Mouse (Mus musculus): ENCODE measurements around the gene P3h3. TPM values are rescaled to one million over a fixed set of nuclear protein-coding genes. Genes with fewer than 3 reads are reported as not detected.

P3h3 gene
- polyA plus RNA-seq, 1 experiment from 2014 or later, result 49.5 TPM

DNA sequence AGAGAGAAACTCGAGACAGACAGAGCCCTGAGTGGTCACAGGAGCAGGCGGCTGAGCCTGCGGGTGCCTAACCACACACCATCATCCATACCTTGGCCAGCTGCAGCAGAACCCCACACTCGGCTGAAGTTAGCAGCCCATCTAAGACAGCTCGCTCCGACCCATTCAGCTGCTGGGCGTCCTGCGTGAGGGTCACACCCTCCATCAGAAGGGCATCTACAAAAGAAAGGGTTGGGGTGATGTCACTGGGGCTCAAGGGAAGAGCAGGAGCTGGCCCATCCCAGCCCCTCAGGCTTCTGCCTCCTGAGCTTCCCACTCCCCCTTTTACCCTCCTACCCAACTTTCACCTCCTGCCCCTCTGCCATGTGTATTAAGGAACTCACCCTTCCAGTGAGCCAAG, 7.0 kb downstream of the P3h3 start:
- no peak overlapping the region for H3K4me2 ChIP-seq (ENCODE audit: low read depth, low read length)
- no peak for ATAC-seq (ENCODE audit: low read depth)
- H3K4me3 ChIP-seq (ENCODE audit: low read depth, low read length), result no peak overlapping the region
- WGBS, result 44% methylated on average over 8 of the region's 8 CpGs
- H3K9me3 ChIP-seq (ENCODE audit: control insufficient read depth, low read length), result no peaks in the 10 kb centered on the region
- no peaks in the 10 kb centered on the region for H3K4me1 ChIP-seq (ENCODE audit: control insufficient read depth, insufficient read depth, low read length)
- H3K36me3 ChIP-seq (ENCODE audit: control insufficient read depth, insufficient read depth, low read length), result peaks cover 67% of the 10 kb centered on the region
- H3K27ac ChIP-seq (replicated peaks; ENCODE audit: low read depth, low read length), result no peak overlapping the region
- no peak for DNase-seq (ENCODE audit: low spot score)
- H3K27me3 ChIP-seq (replicated peaks; ENCODE audit: control insufficient read depth, insufficient read depth, low read length), result no peaks in the 10 kb centered on the region
- H3K9ac ChIP-seq (ENCODE audit: low read depth, low read length), result no peak overlapping the region

DNA sequence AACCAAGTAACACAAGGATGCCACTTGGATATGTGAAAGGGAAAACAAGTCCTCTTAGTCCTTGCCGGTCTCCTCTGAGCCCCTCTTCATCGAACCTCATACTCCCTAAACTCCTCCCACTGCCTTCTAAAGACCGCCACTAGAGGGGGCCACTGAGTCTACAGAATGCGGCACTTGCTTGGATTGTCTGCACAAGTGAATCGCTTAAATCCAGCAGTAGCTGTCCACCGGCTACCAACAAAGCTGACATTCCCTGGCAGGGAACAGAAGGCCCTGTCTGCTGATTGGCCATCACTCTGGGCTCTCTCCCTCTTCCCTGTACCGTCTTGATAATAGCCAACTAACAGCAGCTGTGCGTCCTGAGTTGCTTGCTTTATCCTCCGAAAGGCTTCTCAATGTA, 10.2 kb downstream of the P3h3 start:
- Histone ChIP-seq H3K4me3 (ENCODE audit: low read depth, low read length) (no peak overlapping the region), H3K4me2 (ENCODE audit: low read depth, low read length) (no peak overlapping the region), H3K27ac (replicated peaks; ENCODE audit: low read depth, low read length) (no peak overlapping the region), H3K4me1 (ENCODE audit: control insufficient read depth, insufficient read depth, low read length) (no peaks in the 10 kb centered on the region), H3K27me3 (replicated peaks; ENCODE audit: control insufficient read depth, insufficient read depth, low read length) (no peaks in the 10 kb centered on the region), H3K9ac (ENCODE audit: low read depth, low read length) (no peak overlapping the region), H3K9me3 (ENCODE audit: control insufficient read depth, low read length) (no peaks in the 10 kb centered on the region), H3K36me3 (ENCODE audit: control insufficient read depth, insufficient read depth, low read length) (peaks cover 61% of the 10 kb centered on the region)
- DNase-seq (ENCODE audit: low spot score) (peak; percentile 93), ATAC-seq (ENCODE audit: low read depth) (peak; percentile 82)
- 9% methylated on average over 9 of the region's 9 CpGs for WGBS

DNA sequence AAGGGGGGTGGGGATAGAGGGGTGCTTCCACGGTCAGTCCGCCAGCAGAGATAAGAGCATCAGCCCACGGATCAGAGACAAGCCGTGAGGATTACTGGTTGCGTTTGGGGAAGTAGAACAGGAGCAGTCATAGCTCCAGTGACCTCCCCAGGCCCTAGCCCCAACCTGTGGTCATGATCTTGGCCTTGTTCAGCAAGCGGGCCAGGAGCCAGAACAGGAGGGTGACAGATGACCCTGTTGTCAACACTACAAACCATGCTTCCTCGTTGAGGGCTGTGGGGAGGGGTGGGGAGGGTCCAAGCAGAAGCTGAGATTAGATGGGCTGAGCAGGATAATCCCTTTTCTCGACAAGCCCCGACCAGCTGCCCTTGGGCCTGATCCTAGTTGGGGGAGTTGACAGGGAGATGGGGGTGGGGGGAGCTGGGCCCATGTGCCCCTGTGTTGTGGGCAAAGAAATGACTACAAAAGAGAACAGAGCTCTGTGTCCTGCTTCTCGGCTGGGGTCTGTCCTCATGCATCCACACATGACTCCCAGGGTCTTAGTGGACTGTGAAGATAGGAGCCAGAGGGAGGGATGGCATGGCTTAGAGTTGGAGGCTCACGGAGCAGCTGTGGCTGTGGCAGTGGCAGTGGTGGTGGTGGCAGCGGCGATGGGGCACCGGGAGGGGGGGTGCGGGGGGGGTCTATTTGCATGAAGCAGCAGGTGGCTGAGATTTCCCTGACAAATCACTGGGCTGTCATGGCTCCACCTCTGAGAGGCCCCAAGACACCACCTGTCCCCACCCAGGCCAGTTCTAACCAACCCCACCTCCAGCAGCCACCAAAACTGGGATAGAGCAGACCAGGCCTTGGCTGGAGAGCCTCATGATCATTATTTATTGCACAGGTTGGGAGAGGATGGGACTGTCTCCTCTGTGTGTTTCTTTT, 17.0 kb downstream of the P3h3 start, which contains the start of gene Gnb3:
Gnb3 (minus strand) TSS at position 35 of the 927 bp plus-strand sequence.
- Histone ChIP-seq H3K9ac (ENCODE audit: low read depth, low read length) (peak within 1 kb of the TSS; percentile 35), H3K27me3 (replicated peaks; ENCODE audit: control insufficient read depth, insufficient read depth, low read length) (no peaks in the 10 kb centered on the region), H3K4me3 (ENCODE audit: low read depth, low read length) (no peak within 1 kb of the TSS), H3K4me2 (ENCODE audit: low read depth, low read length) (0 out of 2 replicates have a peak within 1 kb of the TSS, but pooled peaks have one; percentile 6), H3K4me1 (ENCODE audit: control insufficient read depth, insufficient read depth, low read length) (peaks cover 7% of the 10 kb centered on the region; the same call in 1 of the 2 replicates), H3K9me3 (ENCODE audit: control insufficient read depth, low read length) (no peaks in the 10 kb centered on the region), H3K27ac (replicated peaks; ENCODE audit: low read depth, low read length) (0 out of 2 replicates have a peak within 1 kb of the TSS, but pooled peaks have one; percentile 17), H3K36me3 (ENCODE audit: control insufficient read depth, insufficient read depth, low read length) (peaks cover 35% of the 10 kb centered on the region)
- ATAC-seq (ENCODE audit: low read depth) (peak; percentile 53), DNase-seq (ENCODE audit: low spot score) (peak; percentile 41)
- 25% methylated on average over 13 of the region's 15 CpGs for WGBS

- H3K36me3 ChIP-seq (ENCODE audit: control insufficient read depth, insufficient read depth, low read length), result peaks cover 28% of the 10 kb centered on the region
- H3K4me2 ChIP-seq (ENCODE audit: low read depth, low read length), result 0 out of 2 replicates have a peak overlapping the region, but pooled peaks have one; percentile 6
- peaks cover 7% of the 10 kb centered on the region; the same call in 1 of the 2 replicates for H3K4me1 ChIP-seq (ENCODE audit: control insufficient read depth, insufficient read depth, low read length)
- ATAC-seq (ENCODE audit: low read depth) (peak; percentile 16; the same call in 1 of the 2 replicates), DNase-seq (ENCODE audit: low spot score) (peak; percentile 26)
- H3K9me3 ChIP-seq (ENCODE audit: control insufficient read depth, low read length), result no peaks in the 10 kb centered on the region
- H3K27me3 ChIP-seq (replicated peaks; ENCODE audit: control insufficient read depth, insufficient read depth, low read length), result no peaks in the 10 kb centered on the region
- H3K4me3 ChIP-seq (ENCODE audit: low read depth, low read length), result no peak overlapping the region
- 11% methylated on average over 8 of the region's 8 CpGs for WGBS
- peak overlapping the region; percentile 35 for H3K9ac ChIP-seq (ENCODE audit: low read depth, low read length)
- 0 out of 2 replicates have a peak overlapping the region, but pooled peaks have one; percentile 17 for H3K27ac ChIP-seq (replicated peaks; ENCODE audit: low read depth, low read length)
Measured at GRCm38 (mm10) chr6:124839805-124840204, 17.7 kb downstream of the P3h3 start.

DNA sequence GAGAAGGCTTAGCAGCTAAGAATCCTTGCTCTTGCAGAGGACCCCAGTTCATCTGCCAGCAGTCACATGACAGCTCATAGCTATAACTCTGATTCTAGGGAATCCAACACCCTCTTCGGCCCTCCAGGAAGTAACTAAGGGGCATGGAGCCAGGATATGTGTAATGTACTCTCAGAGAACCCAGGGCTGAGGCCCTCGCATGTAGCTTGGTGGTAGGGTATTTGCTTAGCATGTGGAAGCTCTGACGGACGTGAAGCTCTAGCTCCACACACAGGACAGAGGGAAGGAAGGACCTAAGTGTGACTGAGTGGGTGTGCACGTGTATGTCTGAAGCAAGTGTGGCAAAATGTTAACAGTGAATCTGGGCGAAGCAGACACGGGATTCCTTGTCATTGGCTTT, 21.1 kb downstream of the P3h3 start:
- H3K27ac ChIP-seq (replicated peaks; ENCODE audit: low read depth, low read length), result no peak overlapping the region
- H3K36me3 ChIP-seq (ENCODE audit: control insufficient read depth, insufficient read depth, low read length), result peaks cover 17% of the 10 kb centered on the region
- H3K9ac ChIP-seq (ENCODE audit: low read depth, low read length), result no peak overlapping the region
- DNase-seq (ENCODE audit: low spot score), result peak; percentile 51
- no peaks in the 10 kb centered on the region for H3K27me3 ChIP-seq (replicated peaks; ENCODE audit: control insufficient read depth, insufficient read depth, low read length)
- H3K4me3 ChIP-seq (ENCODE audit: low read depth, low read length), result no peak overlapping the region
- no peaks in the 10 kb centered on the region for H3K9me3 ChIP-seq (ENCODE audit: control insufficient read depth, low read length)
- WGBS, result 64% methylated on average over 7 of the region's 7 CpGs
- no peak for ATAC-seq (ENCODE audit: low read depth)
- no peak overlapping the region for H3K4me2 ChIP-seq (ENCODE audit: low read depth, low read length)
- H3K4me1 ChIP-seq (ENCODE audit: control insufficient read depth, insufficient read depth, low read length), result peaks cover 7% of the 10 kb centered on the region; the same call in 1 of the 2 replicates

DNA sequence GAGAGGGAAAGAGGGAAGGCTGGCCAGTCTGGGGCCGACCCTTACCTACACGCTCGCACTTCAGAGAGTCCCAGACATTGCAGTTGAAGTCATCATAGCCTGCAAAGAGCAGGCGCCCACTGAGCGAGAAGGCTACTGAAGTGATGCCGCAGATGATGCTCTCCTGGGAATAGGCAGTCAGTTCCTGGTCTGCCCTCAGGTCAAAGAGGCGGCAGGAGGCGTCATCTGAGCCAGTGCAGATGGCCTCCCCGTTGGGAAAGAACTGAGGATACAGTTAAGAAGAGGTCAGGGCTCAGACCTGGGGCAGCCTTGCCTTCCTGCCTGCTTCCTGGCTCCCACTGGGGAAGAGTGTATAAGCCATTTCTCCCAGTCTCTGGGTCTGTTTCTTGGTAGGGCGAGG, 22.0 kb downstream of the P3h3 start:
- no peak for DNase-seq (ENCODE audit: low spot score)
- H3K9me3 ChIP-seq (ENCODE audit: control insufficient read depth, low read length), result no peaks in the 10 kb centered on the region
- ATAC-seq (ENCODE audit: low read depth), result no peak
- H3K27ac ChIP-seq (replicated peaks; ENCODE audit: low read depth, low read length), result no peak overlapping the region
- 31% methylated on average over 10 of the region's 10 CpGs for WGBS
- H3K4me2 ChIP-seq (ENCODE audit: low read depth, low read length), result no peak overlapping the region
- no peak overlapping the region for H3K4me3 ChIP-seq (ENCODE audit: low read depth, low read length)
- H3K27me3 ChIP-seq (replicated peaks; ENCODE audit: control insufficient read depth, insufficient read depth, low read length), result no peaks in the 10 kb centered on the region
- H3K4me1 ChIP-seq (ENCODE audit: control insufficient read depth, insufficient read depth, low read length), result peaks cover 7% of the 10 kb centered on the region; the same call in 1 of the 2 replicates
- peaks cover 12% of the 10 kb centered on the region; the same call in 1 of the 2 replicates for H3K36me3 ChIP-seq (ENCODE audit: control insufficient read depth, insufficient read depth, low read length)
- no peak overlapping the region for H3K9ac ChIP-seq (ENCODE audit: low read depth, low read length)

DNA sequence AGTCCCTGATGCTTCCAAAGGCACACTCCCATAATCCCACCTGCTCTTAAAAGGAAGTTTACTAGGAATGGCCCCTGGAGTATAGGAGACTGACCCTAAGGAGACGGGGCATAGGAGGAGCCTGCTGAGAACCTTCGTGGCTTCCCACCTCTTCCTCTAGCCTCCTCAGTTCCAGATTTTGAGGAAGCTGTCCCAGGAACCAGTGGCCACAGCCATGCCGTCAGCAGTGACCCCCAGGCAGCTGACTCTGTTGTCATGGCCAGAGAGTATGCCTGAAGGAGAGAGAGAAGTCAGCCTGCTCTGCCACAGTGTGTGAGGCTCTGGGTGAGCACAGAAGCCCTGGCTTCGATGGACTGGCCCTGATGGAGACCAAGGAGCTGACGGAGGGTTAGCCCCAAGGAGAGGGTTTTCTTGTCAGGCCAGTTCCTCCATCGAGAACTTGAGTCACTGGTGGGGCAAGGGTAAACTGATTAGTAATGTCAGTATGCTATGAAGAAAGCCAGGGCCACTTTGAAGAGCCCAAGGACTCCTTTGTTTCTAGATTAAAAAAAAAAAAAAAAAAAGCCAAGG, 23.0 kb downstream of the P3h3 start:
- H3K27me3 ChIP-seq (replicated peaks; ENCODE audit: control insufficient read depth, insufficient read depth, low read length), result no peaks in the 10 kb centered on the region
- H3K9me3 ChIP-seq (ENCODE audit: control insufficient read depth, low read length), result no peaks in the 10 kb centered on the region

DNA sequence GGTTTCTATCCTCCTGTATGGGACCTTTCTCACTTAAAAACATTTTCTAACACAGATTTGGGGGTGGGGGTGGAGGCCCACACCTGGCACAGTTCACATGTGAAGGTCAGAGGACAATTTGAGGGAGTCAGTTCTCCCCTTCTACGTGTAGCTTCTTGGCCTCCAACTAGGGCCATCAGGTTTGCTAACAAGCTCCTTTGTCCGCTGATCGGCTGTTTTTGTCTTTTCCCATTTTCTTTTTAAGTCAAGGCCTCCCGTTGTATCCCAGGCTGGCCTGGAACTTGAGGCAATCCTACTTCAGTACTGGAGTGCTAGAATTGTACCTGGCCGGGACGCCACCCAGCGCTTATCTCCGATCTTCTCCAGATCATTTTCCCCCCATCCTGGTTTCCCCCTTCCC, 25.9 kb downstream of the P3h3 start:
- peaks cover 9% of the 10 kb centered on the region; the same call in 1 of the 2 replicates for H3K4me1 ChIP-seq (ENCODE audit: control insufficient read depth, insufficient read depth, low read length)
- no peak for DNase-seq (ENCODE audit: low spot score)
- no peaks in the 10 kb centered on the region for H3K9me3 ChIP-seq (ENCODE audit: control insufficient read depth, low read length)
- H3K4me2 ChIP-seq (ENCODE audit: low read depth, low read length), result peak overlapping the region; percentile 81; the same call in 1 of the 2 replicates
- no peak for ATAC-seq (ENCODE audit: low read depth)
- H3K36me3 ChIP-seq (ENCODE audit: control insufficient read depth, insufficient read depth, low read length), result peaks cover 22% of the 10 kb centered on the region; the same call in 1 of the 2 replicates
- H3K27me3 ChIP-seq (replicated peaks; ENCODE audit: control insufficient read depth, insufficient read depth, low read length), result no peaks in the 10 kb centered on the region
- no peak overlapping the region for H3K27ac ChIP-seq (replicated peaks; ENCODE audit: low read depth, low read length)
- WGBS, result 94% methylated on average over 8 of the region's 8 CpGs
- no peak overlapping the region for H3K4me3 ChIP-seq (ENCODE audit: low read depth, low read length)
- H3K9ac ChIP-seq (ENCODE audit: low read depth, low read length), result no peak overlapping the region

More for the DNA sequence above, 23.0 kb downstream of the P3h3 start:
- DNase-seq (ENCODE audit: low spot score) (no peak), ATAC-seq (ENCODE audit: low read depth) (no peak)
- H3K36me3 ChIP-seq (ENCODE audit: control insufficient read depth, insufficient read depth, low read length), result peaks cover 12% of the 10 kb centered on the region; the same call in 1 of the 2 replicates
- H3K9ac ChIP-seq (ENCODE audit: low read depth, low read length), result no peak overlapping the region
- 86% methylated on average over 6 of the region's 6 CpGs for WGBS
- H3K4me2 ChIP-seq (ENCODE audit: low read depth, low read length), result no peak overlapping the region
- no peak overlapping the region for H3K4me3 ChIP-seq (ENCODE audit: low read depth, low read length)
- no peak overlapping the region for H3K27ac ChIP-seq (replicated peaks; ENCODE audit: low read depth, low read length)
- H3K4me1 ChIP-seq (ENCODE audit: control insufficient read depth, insufficient read depth, low read length), result 0 out of 2 replicates have a peak, but pooled peaks cover 3% of the 10 kb centered on the region

All from embryonic facial prominence, embryonic 14.5 days (tissue).